Mouse (Mus musculus) central nervous system, embryonic 18 days (tissue): ENCODE results near the gene Hnrnpm. TPM values are rescaled to one million over a fixed set of nuclear protein-coding genes. Genes with fewer than 3 reads are reported as not detected.

ENCODE experiments used
- polyA plus RNA-seq: library from polyadenylated mRNA; depleted of rRNA; stranded (reverse); fragments of >200 nt; gene quantifications from 2 replicates; pipeline ENCODE4 v1.2.3, GENCODE M21; 2012; rRNA removed

Hnrnpm gene
- 178 and 186 TPM in 2 replicates for polyA plus RNA-seq

GRCm38 (mm10) chr17:33686760-33687159, at the start of gene Hnrnpm:
Hnrnpm (minus strand) TSS chr17:33686860.

GRCm38 (mm10) chr17:33718384-33718881, 31.8 kb upstream of the Hnrnpm start, which contains the start of gene March2:
March2 (minus strand) TSS chr17:33718670.

GRCm38 (mm10) chr17:33637516-33638276, 49.0 kb downstream of the Hnrnpm start, which contains the start of gene Pram1:
Pram1 (plus strand) TSS chr17:33638056.

DNA sequence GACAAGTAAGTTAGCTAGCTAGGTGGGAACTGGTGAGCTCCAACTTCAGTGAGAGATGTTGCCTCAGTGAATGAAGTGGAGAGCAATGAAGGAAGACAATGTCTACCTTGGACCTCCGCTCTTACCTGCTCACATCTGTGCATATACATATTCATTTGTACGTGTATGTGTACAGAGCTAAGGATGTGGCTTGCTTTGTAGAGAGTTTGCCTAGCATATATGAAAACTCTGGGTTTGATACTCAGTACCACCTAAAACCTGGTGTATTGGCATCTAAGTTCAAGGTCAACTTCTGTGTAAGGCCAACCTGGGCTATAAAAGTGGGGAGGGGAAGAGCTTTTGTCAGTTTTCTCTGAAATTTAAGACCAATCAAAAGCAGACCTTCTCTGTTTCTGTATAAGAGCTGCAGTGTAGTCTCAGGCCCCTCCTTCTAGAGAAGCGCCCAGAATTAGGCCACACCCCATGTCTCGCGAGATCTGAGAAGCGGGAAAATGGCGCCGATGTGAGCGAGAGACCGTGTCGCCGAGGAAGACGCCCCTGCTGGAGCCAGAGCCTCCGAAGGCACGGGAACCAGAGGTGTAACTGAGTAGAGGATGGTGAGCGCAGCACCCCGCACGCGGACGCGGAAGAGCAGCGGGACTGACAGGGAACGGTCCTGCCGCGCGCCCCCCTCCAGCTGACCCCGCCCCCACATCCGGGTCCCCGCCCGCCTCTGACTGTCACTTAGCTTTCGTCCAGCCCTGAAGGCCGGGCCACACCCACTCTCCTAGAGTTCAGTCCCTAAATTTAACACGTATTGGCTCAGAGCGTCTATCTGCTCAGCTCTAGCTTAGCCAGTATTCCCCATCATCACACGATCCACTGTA, 57.8 kb downstream of the Hnrnpm start, which contains the start of gene Zfp414:
Gene Zfp414, plus strand, starts transcription at position 470 of the 866 bp plus-strand sequence.

Other genes starting within 250 kb of the Hnrnpm start
- gene Adamts10, start 162.7 kb downstream of the Hnrnpm start, polyA plus RNA-seq, result 107 and 118 TPM in 2 replicates
- 0.93 and 1.1 TPM in 2 replicates for gene Myo1f, start 131.2 kb downstream of the Hnrnpm start, polyA plus RNA-seq
- gene Zfp414, start 57.8 kb downstream of the Hnrnpm start, polyA plus RNA-seq, result 85.7 and 102 TPM in 2 replicates
- gene Pram1, start 48.8 kb downstream of the Hnrnpm start, polyA plus RNA-seq, result 0.47 and 0.66 TPM in 2 replicates
- gene March2, start 31.8 kb upstream of the Hnrnpm start, polyA plus RNA-seq, result 65.0 and 70.7 TPM in 2 replicates
- 523 and 577 TPM in 2 replicates for gene Rab11b, start 73.7 kb upstream of the Hnrnpm start, polyA plus RNA-seq
- gene Angptl4, start 95.0 kb upstream of the Hnrnpm start, polyA plus RNA-seq, result 7.9 and 9.8 TPM in 2 replicates
- 64.5 and 79.4 TPM in 2 replicates for gene Kank3, start 123.7 kb upstream of the Hnrnpm start, polyA plus RNA-seq
- gene Rps28, start 137.7 kb upstream of the Hnrnpm start, polyA plus RNA-seq, result 1,131 and 1,306 TPM in 2 replicates
- gene Ndufa7, start 137.7 kb upstream of the Hnrnpm start, polyA plus RNA-seq, result 333 and 341 TPM in 2 replicates
- 29.8 and 36.6 TPM in 2 replicates for gene Cd320, start 156.2 kb upstream of the Hnrnpm start, polyA plus RNA-seq
- gene Gm7029, start 187.0 kb upstream of the Hnrnpm start, polyA plus RNA-seq, result not detected in 2 replicates
- gene Kifc1, start 203.8 kb upstream of the Hnrnpm start, polyA plus RNA-seq, result 12.0 and 13.5 TPM in 2 replicates
- gene Platr17, start 218.3 kb upstream of the Hnrnpm start, polyA plus RNA-seq, result 0.21 and 0.24 TPM in 2 replicates
- 39.3 and 40.5 TPM in 2 replicates for gene Daxx, start 222.6 kb upstream of the Hnrnpm start, polyA plus RNA-seq
- 14.7 and 16.0 TPM in 2 replicates for gene Tapbp, start 229.0 kb upstream of the Hnrnpm start, polyA plus RNA-seq
- 26.4 and 28.4 TPM in 2 replicates for gene Zbtb22, start 229.0 kb upstream of the Hnrnpm start, polyA plus RNA-seq
- gene Rgl2, start 242.7 kb upstream of the Hnrnpm start, polyA plus RNA-seq, result 183 and 190 TPM in 2 replicates